Mouse (Mus musculus): ENCODE measurements at regions not wholly inside any gene's neighbourhood (a gene's known extent, or its start where the extent isn't known, plus 50 kb on each side); places are given as distances from the start of the nearest gene placed in this dataset.

- DNase-seq (ENCODE audit: low spot score in 2 of 2), result no peak
These were observed 60.4 kb upstream of the Scaf11 start for GRCm38 (mm10) chr15:96521125-96521455.

GRCm38 (mm10) chr15:96520412-96521124 lies 59.9 kb upstream of the Scaf11 start:
- DNase-seq (ENCODE audit: low spot score in 2 of 2), result peak in 1 of 2 experiments; percentile 11

GRCm38 (mm10) chr15:96518156-96518555 lies 57.5 kb upstream of the Scaf11 start:
- no peak for DNase-seq (ENCODE audit: low spot score in 2 of 2)

- DNase-seq (ENCODE audit: low spot score in 2 of 2), result no peak
These were observed 55.0 kb upstream of the Scaf11 start for GRCm38 (mm10) chr15:96515620-96516019.

GRCm38 (mm10) chr15:96512636-96513035 lies 52.0 kb upstream of the Scaf11 start:
- peak in 1 of 2 experiments; percentile 8 for DNase-seq (ENCODE audit: low spot score in 2 of 2)

Data from frontal cortex, postnatal 10 days (tissue).